Mouse (Mus musculus) embryonic facial prominence, embryonic 11.5 days (tissue): ENCODE measurements around the gene Sec11a. TPM values are rescaled to one million over a fixed set of nuclear protein-coding genes. Genes with fewer than 3 reads are reported as not detected.

Experiments
- ATAC-seq: fragments of 200-750 bp; cut with Nextera tagmentation; replicated peaks from 2 replicates; pipeline ENCODE4 v1.8.0; 2017; ENCODE audit warnings: low read depth; ENCODE audit not compliant: insufficient number of reproducible peaks, low FRiP score, low TSS enrichment
- DNase-seq: peaks from one replicate; pipeline ENCODE4 v3.0.0-alpha.2; 2015; ENCODE audit warnings: low spot score
- H3K27ac ChIP-seq: fragments of 300-500 bp; sonication (generic); replicated peaks from 2 replicates; pipeline ENCODE4 v1.5.1; 2014; ENCODE audit warnings: mild to moderate bottlenecking, low read depth, low read length, control low read depth
- H3K27me3 ChIP-seq: fragments of 300-500 bp; sonication (generic); 2 replicates; pipeline ENCODE4 v1.6.1; 2014; ENCODE audit warnings: mild to moderate bottlenecking, low read length, moderate library complexity, mixed read lengths; ENCODE audit not compliant: control insufficient read depth, insufficient read depth
- H3K36me3 ChIP-seq: fragments of 300-500 bp; sonication (generic); replicated peaks from 2 replicates; pipeline ENCODE4 v1.6.1; 2014; ENCODE audit warnings: low read depth, mild to moderate bottlenecking, low read length, moderate library complexity, mixed read lengths; ENCODE audit not compliant: control insufficient read depth, insufficient read depth
- H3K4me1 ChIP-seq: fragments of 300-500 bp; sonication (generic); 2 replicates; pipeline ENCODE4 v1.6.1; 2014; ENCODE audit warnings: low read length, mixed read lengths; ENCODE audit not compliant: control insufficient read depth, insufficient read depth
- H3K4me2 ChIP-seq: fragments of 300-500 bp; sonication (generic); 2 replicates; pipeline ENCODE4 v1.6.1; 2014; ENCODE audit warnings: low read depth, mild to moderate bottlenecking, control low read depth, low read length, moderate library complexity
- H3K4me3 ChIP-seq: fragments of 300-500 bp; sonication (generic); 2 replicates; pipeline ENCODE4 v1.5.1; 2014; ENCODE audit warnings: low read depth, low read length, control low read depth
- H3K9ac ChIP-seq: fragments of 300-500 bp; sonication (generic); replicated peaks from 2 replicates; pipeline ENCODE4 v1.6.1; 2014; ENCODE audit warnings: mild to moderate bottlenecking, control low read depth, low read length
- H3K9me3 ChIP-seq: fragments of 300-500 bp; sonication (generic); replicated peaks from 2 replicates; pipeline ENCODE4 v1.6.1; 2016; ENCODE audit warnings: mild to moderate bottlenecking, low read length, inconsistent platforms, mixed read lengths; ENCODE audit not compliant: control insufficient read depth
- WGBS: fragments of 180-500 bp; shearing (Covaris S2); extraction: QIAGEN DNeasy Blood & Tissue Kit; methylation state at CpG from one replicate; pipeline ENCODE4 v1.1.7; 2014; 5-methylcytosine and 5-hydroxymethylcytosine counted together
- polyA plus RNA-seq: library from polyadenylated mRNA; unstranded; fragments of >200 nt; fragmentation: Nextera tagmentation; extraction: Ambion mirVana; gene quantifications from 2 replicates; pipeline ENCODE4 v1.2.1, GENCODE M21; 2014

Sec11a gene
- polyA plus RNA-seq, 1 experiment from 2014 or later = 231 TPM

- peak; percentile 84 for DNase-seq
- H3K4me2 ChIP-seq = no peak overlapping the region
Measured at GRCm38 (mm10) chr7:80857181-80857580, 90.4 kb downstream of the Sec11a start.

GRCm38 (mm10) chr7:80855316-80855715 is 92.3 kb downstream of the Sec11a start:
- no peak overlapping the region for H3K27ac ChIP-seq
- no peaks in the 10 kb centered on the region for H3K27me3 ChIP-seq
- no peak overlapping the region for H3K9ac ChIP-seq
- no peaks in the 10 kb centered on the region for H3K9me3 ChIP-seq
- ATAC-seq (no peak), DNase-seq (no peak)
- no peaks in the 10 kb centered on the region for H3K4me1 ChIP-seq
- H3K4me2 ChIP-seq = no peak overlapping the region
- H3K4me3 ChIP-seq = no peak overlapping the region
- no peaks in the 10 kb centered on the region for H3K36me3 ChIP-seq

More at GRCm38 (mm10) chr7:80857181-80857580, 90.4 kb downstream of the Sec11a start:
- H3K9ac ChIP-seq = no peak overlapping the region
- H3K4me1 ChIP-seq = no peaks in the 10 kb centered on the region
- H3K27ac ChIP-seq = no peak overlapping the region
- no peaks in the 10 kb centered on the region for H3K36me3 ChIP-seq
- H3K4me3 ChIP-seq = no peak overlapping the region
- no peaks in the 10 kb centered on the region for H3K9me3 ChIP-seq
- no peak for ATAC-seq
- 31% methylated on average over 6 of the region's 6 CpGs for WGBS
- H3K27me3 ChIP-seq = no peaks in the 10 kb centered on the region

Other genes with a start within 250 kb of the Sec11a start
- 30.4 and 32.6 TPM in 2 replicates for gene Iqgap1, start 121.8 kb downstream of the Sec11a start, polyA plus RNA-seq
- gene Zscan2, start 86.9 kb downstream of the Sec11a start, polyA plus RNA-seq = 4.5 and 5.4 TPM in 2 replicates
- gene Wdr73, start 46.5 kb downstream of the Sec11a start, polyA plus RNA-seq = 33.0 and 38.8 TPM in 2 replicates
- gene Nmb, start 42.7 kb downstream of the Sec11a start, polyA plus RNA-seq = 7.3 and 8.5 TPM in 2 replicates
- 10.2 and 10.9 TPM in 2 replicates for gene Zfp592, start 45.9 kb upstream of the Sec11a start, polyA plus RNA-seq
- gene Alpk3, start 109.8 kb upstream of the Sec11a start, polyA plus RNA-seq = 0.17 and 0.35 TPM in 2 replicates
- 0.07 TPM in 1 of 2 replicates, not detected in the other for gene Slc28a1, start 167.0 kb upstream of the Sec11a start, polyA plus RNA-seq